Mouse (Mus musculus) CH12.LX (cell line): ENCODE data around the gene Maea. TPM values are rescaled to one million over a fixed set of nuclear protein-coding genes. Genes with fewer than 3 reads are reported as not detected.

ENCODE experiments used
- DNase-seq: peaks from one replicate; pipeline ENCODE4 v3.0.0-alpha.2; 2013; ENCODE audit errors: extremely low read depth
- H3K27ac ChIP-seq: 2 replicates; pipeline ENCODE4 v1.5.1; 2012; ENCODE audit warnings: low read depth, mild to moderate bottlenecking, control low read depth, moderate library complexity; ENCODE audit not compliant: insufficient read depth
- H3K27me3 ChIP-seq: replicated peaks from 2 replicates; pipeline ENCODE3; 2012; ENCODE audit warnings: inconsistent platforms
- H3K36me3 ChIP-seq, 2 experiments: replicated peaks in 1 of 2; 2 replicates each; pipeline versions ENCODE3 to v1.6.1; 2012; ENCODE audit warnings: inconsistent platforms in 1 of 2, low read length in 1 of 2, mild to moderate bottlenecking in 1 of 2, mixed read lengths in 1 of 2, moderate library complexity in 1 of 2; ENCODE audit not compliant: control insufficient read depth in 1 of 2, insufficient read depth in 1 of 2
- H3K4me1 ChIP-seq, 2 experiments: 2 replicates each; pipeline ENCODE4 v1.6.1; 2012; ENCODE audit warnings: inconsistent platforms in 1 of 2, moderate library complexity in 1 of 2; ENCODE audit not compliant: insufficient read depth in 2 of 2, control insufficient read depth in 1 of 2
- H3K4me2 ChIP-seq: 2 replicates; pipeline ENCODE4 v1.6.1; 2012; ENCODE audit warnings: low read depth, mild to moderate bottlenecking, control low read depth; ENCODE audit not compliant: poor library complexity, insufficient read depth, severe bottlenecking
- H3K4me3 ChIP-seq, 3 experiments: fragments of 150-350 bp in 1 of 3; sonication (generic) in 1 of 3; replicated peaks in 1 of 3; 2 replicates each; pipeline versions ENCODE3 to v1.5.1; 2011 to 2012; ENCODE audit warnings: low read depth in 2 of 3, low read length in 2 of 3, mild to moderate bottlenecking in 2 of 3, moderate library complexity in 2 of 3, control low read depth in 1 of 3, improper control_type of control experiment in 1 of 3, inconsistent platforms in 1 of 3, mixed read lengths in 1 of 3; ENCODE audit not compliant: poor library complexity in 1 of 3
- H3K79me2 ChIP-seq: replicated peaks from 2 replicates; pipeline ENCODE4 v1.6.1; 2012; ENCODE audit warnings: mild to moderate bottlenecking, moderate library complexity; ENCODE audit not compliant: control insufficient read depth, poor library complexity, insufficient read depth, severe bottlenecking; ENCODE audit errors: extremely low read depth
- H3K9ac ChIP-seq: 2 replicates; pipeline ENCODE4 v1.6.1; 2012; ENCODE audit warnings: low read depth, mild to moderate bottlenecking, control low read depth, moderate library complexity; ENCODE audit not compliant: insufficient read depth
- H3K9me3 ChIP-seq: replicated peaks from 2 replicates; pipeline ENCODE3; 2012; ENCODE audit warnings: low read length, inconsistent platforms, mixed read lengths
- BHLHE40 ChIP-seq: IDR thresholded peaks from 2 replicates; pipeline ENCODE4 v1.6.1; 2011; ENCODE audit warnings: mild to moderate bottlenecking, low read depth, low read length, improper control_type of control experiment
- CHD1 ChIP-seq: IDR thresholded peaks from 2 replicates; pipeline ENCODE4 v1.6.1; 2012; ENCODE audit warnings: low read depth, low read length, improper control_type of control experiment, inconsistent platforms
- CTCF ChIP-seq, 2 experiments: IDR thresholded peaks in 1 of 2; conservative IDR thresholded peaks in 1 of 2; 2 replicates each; pipeline ENCODE4 v1.5.1; 2011 to 2012; ENCODE audit warnings: low read depth in 2 of 2, low read length in 2 of 2, improper control_type of control experiment in 1 of 2, inconsistent platforms in 1 of 2, mild to moderate bottlenecking in 1 of 2, moderate library complexity in 1 of 2
- E2F4 ChIP-seq: IDR thresholded peaks from 2 replicates; pipeline ENCODE4 v1.6.1; 2011; ENCODE audit warnings: low read depth, low read length, improper control_type of control experiment; ENCODE audit not compliant: insufficient replicate concordance
- ELF1 ChIP-seq: IDR thresholded peaks from 2 replicates; pipeline ENCODE4 v1.6.1; 2014; ENCODE audit warnings: low read depth, mild to moderate bottlenecking, inconsistent platforms, low read length, improper control_type of control experiment
- EP300 ChIP-seq: IDR thresholded peaks from 2 replicates; pipeline ENCODE4 v1.6.1; 2011; ENCODE audit warnings: low read length, improper control_type of control experiment
- ETS1 ChIP-seq: conservative IDR thresholded peaks from 2 replicates; pipeline ENCODE4 v1.6.1; 2012; ENCODE audit warnings: low read depth, mild to moderate bottlenecking, inconsistent platforms, low read length, improper control_type of control experiment, moderate library complexity
- HCFC1 ChIP-seq: IDR thresholded peaks from 2 replicates; pipeline ENCODE4 v1.6.1; 2012; ENCODE audit warnings: low read depth, mild to moderate bottlenecking, inconsistent platforms, low read length, improper control_type of control experiment
- JUN ChIP-seq: IDR thresholded peaks from 2 replicates; pipeline ENCODE4 v1.6.1; 2011; ENCODE audit warnings: low read depth, mild to moderate bottlenecking, low read length, improper control_type of control experiment, moderate library complexity; ENCODE audit not compliant: insufficient read depth
- MAFK ChIP-seq: IDR thresholded peaks from 2 replicates; pipeline ENCODE4 v1.6.1; 2011; ENCODE audit warnings: low read length, improper control_type of control experiment; ENCODE audit not compliant: insufficient replicate concordance
- MAX ChIP-seq: IDR thresholded peaks from 2 replicates; pipeline ENCODE4 v1.6.1; 2011; ENCODE audit warnings: low read length, improper control_type of control experiment
- MAZ ChIP-seq: IDR thresholded peaks from 2 replicates; pipeline ENCODE4 v1.6.1; 2012; ENCODE audit warnings: low read depth, mild to moderate bottlenecking, inconsistent platforms, low read length, improper control_type of control experiment, moderate library complexity
- MXI1 ChIP-seq: IDR thresholded peaks from 2 replicates; pipeline ENCODE4 v1.6.1; 2011; ENCODE audit warnings: mild to moderate bottlenecking, low read depth, low read length, improper control_type of control experiment
- MYC ChIP-seq: IDR thresholded peaks from 2 replicates; pipeline ENCODE4 v1.6.1; 2011; ENCODE audit warnings: low read depth, mild to moderate bottlenecking, improper control_type of control experiment, low read length
- NELFE ChIP-seq: IDR thresholded peaks from 2 replicates; pipeline ENCODE4 v1.6.1; 2011; ENCODE audit warnings: low read depth, low read length, improper control_type of control experiment
- PAX5 ChIP-seq: IDR thresholded peaks from 2 replicates; pipeline ENCODE4 v1.6.1; 2012; ENCODE audit warnings: low read length, inconsistent platforms, mixed read lengths
- POLR2AphosphoS2 ChIP-seq: IDR thresholded peaks from 2 replicates; pipeline ENCODE4 v1.6.1; 2011; ENCODE audit warnings: low read depth, low read length, improper control_type of control experiment
- RAD21 ChIP-seq: IDR thresholded peaks from 2 replicates; pipeline ENCODE4 v1.6.1; 2011; ENCODE audit warnings: low read depth, mild to moderate bottlenecking, low read length, improper control_type of control experiment, moderate library complexity
- SMC3 ChIP-seq: IDR thresholded peaks from 2 replicates; pipeline ENCODE4 v1.6.1; 2011; ENCODE audit warnings: low read depth, low read length, improper control_type of control experiment
- TBP ChIP-seq: conservative IDR thresholded peaks from 2 replicates; pipeline ENCODE4 v1.6.1; 2011; ENCODE audit warnings: low read depth, low read length, improper control_type of control experiment
- TCF12 ChIP-seq: IDR thresholded peaks from 2 replicates; pipeline ENCODE4 v1.6.1; 2014; ENCODE audit warnings: low read depth, mild to moderate bottlenecking, inconsistent platforms, low read length, improper control_type of control experiment
- USF1 ChIP-seq: IDR thresholded peaks from 2 replicates; pipeline ENCODE4 v1.6.1; 2014; ENCODE audit warnings: low read depth, mild to moderate bottlenecking, inconsistent platforms, low read length, improper control_type of control experiment
- ZMIZ1 ChIP-seq: IDR thresholded peaks from 2 replicates; pipeline ENCODE4 v1.6.1; 2012; ENCODE audit warnings: low read depth, mild to moderate bottlenecking, inconsistent platforms, low read length, improper control_type of control experiment
- ZNF384 ChIP-seq: IDR thresholded peaks from 2 replicates; pipeline ENCODE4 v1.6.1; 2012; ENCODE audit warnings: low read depth, low read length, improper control_type of control experiment, inconsistent platforms
- dilution Hi-C: fragments of 300-500 bp; cut with MboI; formaldehyde crosslinking; loops from 2 replicates; pipeline ENCODE4 v1.14.3; 2020; ENCODE audit warnings: low sequenced_read_pairs; ENCODE audit not compliant: extremely low pct_unique_long_range_greater_than_20kb, extremely low pct_ligation_motif_present
- in situ Hi-C: fragments of 300-500 bp; cut with MboI; formaldehyde crosslinking; loops from 3 replicates; pipeline ENCODE4 v1.14.3; 2019; ENCODE audit warnings: low sequenced_read_pairs, low pct_ligation_motif_present, low pct_unique_long_range_greater_than_20kb, mixed read lengths
- polyA plus RNA-seq: library from polyadenylated mRNA; unstranded; fragments of >175 nt; gene quantifications from 2 replicates; pipeline ENCODE4 v1.2.1, GENCODE M21; 2012; ENCODE audit warnings: low read depth; ENCODE audit not compliant: insufficient read length
- total RNA-seq, 2 experiments: library from RNA; depleted of rRNA; stranded (reverse); fragments of 300-350 nt in 1 of 2; fragments of >200 nt in 1 of 2; gene quantifications; 2 replicates each; pipeline ENCODE4 v1.2.3; 2012 to 2014

The Maea gene
- total and polyA plus RNA-seq, 3 experiments, result 75.0 to 94.2 (median 91.4) TPM

DNA sequence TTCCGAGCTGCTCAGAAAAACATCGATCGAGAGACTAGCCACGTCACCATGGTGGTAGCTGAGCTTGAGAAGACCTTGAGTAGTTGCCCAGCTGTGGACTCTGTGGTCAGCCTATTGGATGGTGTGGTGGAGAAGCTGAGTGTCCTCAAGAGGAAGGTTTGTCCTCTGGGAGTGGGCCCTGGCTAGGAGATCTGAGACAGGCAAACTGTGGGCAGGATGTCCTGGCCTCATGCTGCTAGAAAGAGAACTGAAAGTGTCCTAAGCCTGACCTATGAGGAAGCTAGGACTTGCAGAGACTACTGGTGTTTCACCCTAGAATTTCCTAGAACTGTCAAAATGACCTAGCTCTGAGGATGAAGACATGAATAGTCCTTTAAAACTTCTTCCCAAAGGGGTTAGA is 23.2 kb downstream of the Maea start (continued):
- TF ChIP-seq NELFE, result no peak
- TF ChIP-seq MXI1, result peak; percentile 75
- TF ChIP-seq TCF12, result peak; percentile 59
- no peak for TF ChIP-seq MAZ
- no peak; the same call in 1 of the 2 replicates for TF ChIP-seq SMC3
- 0 out of 2 replicates have a peak, but pooled peaks have one; percentile 47 for TF ChIP-seq TBP
- no peak for TF ChIP-seq CTCF (conservative IDR thresholded peaks at IDR 0.05 in 1 of 2, IDR thresholded peaks at IDR 0.05 in 1 of 2; ENCODE audit: low read depth in 2 of 2, low read length in 2 of 2)
- peak; percentile 68 for TF ChIP-seq ZMIZ1
- TF ChIP-seq CHD1, result peak; percentile 58; the same call in 1 of the 2 replicates
- no peak for TF ChIP-seq ZNF384

- TF ChIP-seq EP300, result no peak
- TF ChIP-seq JUN, result no peak
- no peak for TF ChIP-seq POLR2AphosphoS2
- no peak for TF ChIP-seq HCFC1
- TF ChIP-seq E2F4, result no peak
- TF ChIP-seq BHLHE40, result no peak
- TF ChIP-seq MAZ, result no peak
- TF ChIP-seq MAFK, result no peak
- no peak for TF ChIP-seq RAD21
- TF ChIP-seq USF1, result no peak
- no peak for TF ChIP-seq ETS1
- TF ChIP-seq MYC, result no peak
- no peak for TF ChIP-seq ELF1
- no peak for TF ChIP-seq NELFE
- no peak for TF ChIP-seq MAX
- TF ChIP-seq CTCF (conservative IDR thresholded peaks at IDR 0.05 in 1 of 2, IDR thresholded peaks at IDR 0.05 in 1 of 2; ENCODE audit: low read depth in 2 of 2, low read length in 2 of 2), result no peak
- TF ChIP-seq PAX5, result no peak
- TF ChIP-seq ZNF384, result no peak
- Histone ChIP-seq H3K36me3 (peaks cover 64 to 92% of the 10 kb centered on the region in 2 experiments), H3K4me1 (peaks cover 3 to 13% of the 10 kb centered on the region in 2 experiments; a peak in 3 of 4 replicates), H3K79me2 (no peaks in the 10 kb centered on the region), H3K4me2 (no peak overlapping the region), H3K4me3 (no peak overlapping the region), H3K27me3 (no peaks in the 10 kb centered on the region), H3K9ac (no peak overlapping the region), H3K9me3 (no peaks in the 10 kb centered on the region), H3K27ac (no peak overlapping the region)
- dilution Hi-C loops, result no loop called here
- in situ Hi-C loops, result no loop called here
- no peak for DNase-seq
Observed at GRCm38 (mm10) chr5:33363263-33363662, 28.0 kb downstream of the Maea start.
